Mouse (Mus musculus) common myeloid progenitor, adult 5-6 weeks (primary cell): ENCODE results near the gene Nfix. TPM values are rescaled to one million over a fixed set of nuclear protein-coding genes. Genes with fewer than 3 reads are reported as not detected.

Experiments used
- ATAC-seq: replicated peaks from 2 replicates; pipeline ENCODE4 v1.8.0; 2016; ENCODE audit warnings: low read depth, mild to moderate bottlenecking, moderate TSS enrichment, inconsistent platforms; ENCODE audit not compliant: poor library complexity, severe bottlenecking
- total RNA-seq: library from RNA; stranded (forward); fragments of 200-1000, 187-1606 nt; gene quantifications from 2 replicates; pipeline ENCODE4 v1.2.3, GENCODE M21; 2017

The Nfix gene
- total RNA-seq, 1 experiment from 2014 or later = 15.5 TPM

DNA sequence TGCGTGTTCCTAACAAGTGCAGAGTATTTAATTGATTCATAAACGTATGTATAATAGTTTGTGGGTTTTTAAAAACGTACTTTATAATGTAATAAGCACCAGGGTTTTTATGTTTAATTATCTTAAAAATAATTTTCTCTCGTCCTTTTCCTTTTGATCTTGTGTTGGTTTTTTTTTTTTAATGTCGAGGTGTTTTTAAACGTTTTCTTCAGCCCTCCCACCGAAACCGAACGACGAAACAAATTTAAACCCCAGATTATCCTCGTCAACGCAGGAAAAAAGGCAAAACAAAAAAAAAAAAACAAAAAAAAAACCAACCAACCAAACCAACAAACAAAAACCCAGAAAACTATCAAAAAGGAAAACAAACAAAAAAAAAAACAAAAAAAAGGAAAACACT lies 94.2 kb downstream of the Nfix start:
- no peak for ATAC-seq

DNA sequence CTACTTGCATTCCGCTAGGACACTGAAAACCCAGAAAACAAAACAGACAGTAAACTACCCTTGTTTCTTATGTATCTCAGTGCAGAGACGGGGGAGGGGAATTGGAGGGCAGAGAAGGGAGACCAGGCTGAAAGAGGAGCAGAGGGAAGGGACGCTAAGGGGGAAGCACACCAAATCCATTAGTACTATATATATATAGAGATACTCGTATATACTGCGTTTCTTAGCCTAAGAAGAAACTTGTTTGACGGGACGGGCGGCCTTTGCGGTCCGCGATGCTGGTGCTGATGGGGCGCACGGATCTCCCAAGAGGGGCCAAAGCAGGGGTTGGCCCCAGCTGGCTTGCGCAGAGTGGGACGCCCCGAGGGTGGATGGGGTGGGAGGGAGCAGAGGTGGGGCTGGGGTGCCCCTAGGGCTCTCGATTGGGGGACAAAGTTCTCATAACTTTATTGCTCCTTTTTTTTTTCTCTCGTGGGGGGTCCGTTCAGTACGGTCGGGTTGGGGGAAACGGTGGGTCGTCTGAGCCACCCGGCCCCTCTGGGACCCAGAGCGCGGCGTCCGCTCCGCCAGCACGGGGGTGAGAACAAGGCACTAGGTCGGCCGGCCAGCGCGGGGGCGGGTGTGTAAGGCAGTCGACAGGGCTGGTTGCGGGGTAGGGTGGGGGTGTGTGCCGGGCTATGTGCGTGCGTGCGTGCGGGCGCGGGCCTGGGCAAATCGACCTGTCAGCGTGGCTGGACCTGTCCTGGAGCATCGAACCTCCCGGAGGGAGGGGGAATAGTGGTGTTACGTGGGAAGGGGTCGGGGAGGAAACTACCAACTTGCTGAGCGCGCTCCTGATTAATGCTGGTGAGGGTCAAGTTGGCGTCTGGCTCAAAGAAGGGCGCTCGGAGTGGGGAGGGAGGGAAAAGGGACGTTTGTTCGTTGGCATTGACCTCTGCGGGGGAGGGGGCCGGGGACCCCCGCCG lies 95.0 kb downstream of the Nfix start:
- ATAC-seq = no peak

- no peak for ATAC-seq
Observed at GRCm38 (mm10) chr8:84704356-84704755, 95.8 kb downstream of the Nfix start.

DNA sequence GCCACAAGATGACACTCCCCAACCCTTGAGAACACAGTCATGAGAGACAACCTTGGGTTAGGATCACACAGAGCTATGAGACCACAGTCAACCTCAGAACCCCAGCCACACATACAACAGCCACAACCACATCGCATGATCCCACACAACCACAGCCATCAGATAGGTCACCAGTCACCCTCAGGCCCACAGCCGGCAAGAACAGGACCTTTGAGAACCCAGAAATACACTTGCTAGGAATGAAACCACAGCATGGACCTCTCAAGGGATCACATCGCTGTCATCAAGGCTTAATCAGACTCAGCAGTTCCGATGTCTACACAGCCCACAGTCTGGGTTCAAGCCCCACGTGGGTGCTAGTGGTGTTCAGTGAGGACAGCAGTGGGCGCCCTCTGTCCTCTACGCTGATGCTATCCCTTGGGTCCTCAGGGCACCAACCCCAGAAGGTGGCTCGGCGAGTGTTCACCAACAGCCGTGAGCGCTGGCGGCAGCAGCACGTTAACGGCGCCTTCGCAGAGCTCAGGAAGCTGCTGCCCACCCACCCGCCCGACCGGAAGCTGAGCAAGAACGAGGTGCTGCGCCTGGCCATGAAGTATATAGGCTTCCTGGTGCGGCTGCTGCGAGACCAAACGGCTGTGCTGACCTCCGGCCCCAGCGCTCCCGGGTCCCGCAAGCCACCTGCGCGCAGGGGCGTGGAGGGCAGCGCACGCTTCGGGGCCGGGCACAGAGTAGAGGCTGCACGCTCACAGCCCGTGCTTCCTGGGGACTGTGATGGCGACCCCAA lies 96.5 kb downstream of the Nfix start:
- peak; percentile 21 for ATAC-seq

DNA sequence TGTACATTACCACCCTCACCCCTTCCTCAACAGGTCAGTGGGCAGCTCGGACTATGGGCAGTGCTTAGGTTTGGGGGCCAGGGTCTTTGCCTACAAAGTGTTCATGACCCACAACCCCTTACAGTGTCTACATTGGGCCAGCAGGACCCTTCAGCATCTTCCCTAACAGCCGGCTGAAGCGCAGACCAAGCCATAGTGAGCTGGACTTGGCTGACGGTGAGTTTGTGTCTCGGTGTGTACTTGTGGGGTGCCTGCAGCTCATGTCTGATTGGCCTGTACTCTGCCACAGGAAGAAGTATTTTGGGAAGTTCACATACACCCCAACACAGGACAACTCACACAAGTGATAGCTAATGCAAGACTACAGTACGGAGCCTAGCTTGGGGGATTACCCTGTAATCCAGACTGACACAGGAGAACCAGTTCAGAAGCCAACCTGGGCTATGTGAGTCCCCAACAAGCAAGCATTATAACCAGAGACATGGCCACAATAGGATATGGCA lies 97.1 kb downstream of the Nfix start:
- ATAC-seq = no peak

GRCm38 (mm10) chr8:84702561-84702960 lies 97.6 kb downstream of the Nfix start:
- ATAC-seq = no peak

GRCm38 (mm10) chr8:84700941-84701911 lies 98.9 kb downstream of the Nfix start, which contains the start of gene Lyl1:
Gene Lyl1 (plus strand): TSS chr8:84701457.
- ATAC-seq = peak; percentile 42

- no peak for ATAC-seq
Observed at GRCm38 (mm10) chr8:84700526-84700925, 99.6 kb downstream of the Nfix start.

DNA sequence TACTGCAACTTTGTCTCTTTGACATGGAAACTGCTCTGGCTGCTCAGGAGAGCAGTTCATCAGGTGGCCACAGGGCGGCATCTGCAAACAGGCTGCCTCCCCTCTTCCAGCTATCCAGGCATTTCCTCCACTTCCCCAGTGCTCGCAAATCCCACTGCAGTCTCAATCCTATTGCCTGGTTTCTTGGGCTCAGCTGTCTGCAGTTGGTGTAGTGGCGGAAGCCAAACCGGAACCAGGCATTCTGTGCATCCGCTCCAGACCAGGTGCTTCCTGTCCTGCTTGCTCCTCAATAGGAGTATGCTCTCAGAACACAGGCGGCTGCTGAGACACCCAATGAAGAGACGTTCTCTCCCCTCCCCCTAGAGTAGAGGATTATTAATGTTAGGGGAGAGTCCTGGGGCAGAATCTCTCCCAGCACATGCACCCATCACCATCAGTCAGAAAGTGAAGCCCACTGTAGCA lies 100.3 kb downstream of the Nfix start:
- ATAC-seq = peak; percentile 37

GRCm38 (mm10) chr8:84698929-84699401 lies 101.2 kb downstream of the Nfix start:
- ATAC-seq = no peak

- ATAC-seq = no peak
Observed at GRCm38 (mm10) chr8:84698288-84698687, 101.9 kb downstream of the Nfix start.

DNA sequence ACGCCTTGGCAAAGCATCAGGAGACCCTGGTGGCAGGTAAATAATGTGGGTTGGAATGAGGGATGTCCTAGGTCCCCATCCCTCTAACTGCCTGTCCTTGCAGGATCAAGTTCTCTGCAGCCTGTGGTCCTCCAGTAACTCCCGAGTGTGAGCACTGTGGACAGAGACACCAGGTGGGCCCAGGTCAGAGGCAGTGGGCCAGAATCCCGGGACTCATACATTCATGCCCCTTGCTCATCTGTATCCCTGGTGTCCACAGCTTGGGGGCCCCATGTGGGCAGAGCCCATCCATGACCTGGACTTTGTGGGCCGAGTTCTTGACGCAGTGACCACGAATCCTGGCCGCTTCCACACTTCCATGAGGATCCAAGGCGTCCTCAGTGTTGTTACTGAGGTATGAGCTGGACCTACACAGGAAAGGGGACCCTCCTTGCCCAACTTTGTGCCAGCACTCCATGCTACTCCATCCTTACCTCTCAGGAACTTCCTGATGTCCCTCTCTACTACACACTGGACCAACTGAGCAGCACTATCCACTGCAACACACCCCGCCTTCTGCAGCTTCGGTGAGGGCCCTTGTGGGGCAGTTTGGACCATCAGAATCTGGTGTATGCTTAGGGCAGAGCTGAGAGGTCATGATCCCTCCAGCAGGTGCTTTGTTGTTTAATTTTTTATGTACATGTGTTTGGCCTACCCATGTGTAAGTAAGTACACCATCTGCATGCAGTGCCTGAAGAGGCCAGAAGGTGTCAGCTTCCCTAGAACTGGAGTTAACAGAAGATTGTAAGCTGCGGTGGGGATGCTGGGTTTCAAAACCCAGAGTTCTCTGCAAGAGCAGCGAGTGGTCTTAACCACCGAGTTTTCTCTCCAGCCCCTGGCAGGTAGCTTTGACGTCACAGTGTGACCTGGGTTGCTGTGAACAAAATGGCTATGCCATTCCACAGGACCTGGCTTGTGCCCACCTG lies 102.7 kb downstream of the Nfix start:
- ATAC-seq = peak; percentile 10; the same call in 1 of the 2 replicates

DNA sequence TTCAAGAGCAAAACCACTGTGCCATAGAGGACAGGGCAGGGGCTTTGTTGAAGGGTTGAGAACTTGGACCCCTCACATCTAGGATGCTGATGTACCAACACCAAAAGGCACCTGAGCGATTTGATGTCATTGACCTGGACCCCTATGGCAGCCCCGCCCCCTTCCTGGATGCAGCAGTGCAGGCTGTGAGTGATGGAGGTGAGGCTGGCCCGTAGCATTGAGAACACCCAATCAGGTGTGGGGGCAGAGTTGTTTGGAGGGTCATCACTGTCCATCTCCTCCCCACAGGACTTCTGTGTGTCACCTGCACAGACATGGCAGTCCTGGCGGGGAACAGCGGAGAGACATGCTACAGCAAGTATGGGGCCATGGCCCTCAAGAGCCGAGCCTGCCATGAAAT lies 105.0 kb downstream of the Nfix start:
- ATAC-seq = no peak

GRCm38 (mm10) chr8:84693332-84693731 lies 106.8 kb downstream of the Nfix start:
- no peak for ATAC-seq

GRCm38 (mm10) chr8:84689091-84689915 lies 110.8 kb downstream of the Nfix start:
- ATAC-seq = peak; percentile 86

- ATAC-seq = peak; percentile 70
Observed at GRCm38 (mm10) chr8:84687705-84688100, 112.4 kb downstream of the Nfix start, which contains the start of gene Nacc1. Gene Nacc1 (minus strand): TSS chr8:84687862.

DNA sequence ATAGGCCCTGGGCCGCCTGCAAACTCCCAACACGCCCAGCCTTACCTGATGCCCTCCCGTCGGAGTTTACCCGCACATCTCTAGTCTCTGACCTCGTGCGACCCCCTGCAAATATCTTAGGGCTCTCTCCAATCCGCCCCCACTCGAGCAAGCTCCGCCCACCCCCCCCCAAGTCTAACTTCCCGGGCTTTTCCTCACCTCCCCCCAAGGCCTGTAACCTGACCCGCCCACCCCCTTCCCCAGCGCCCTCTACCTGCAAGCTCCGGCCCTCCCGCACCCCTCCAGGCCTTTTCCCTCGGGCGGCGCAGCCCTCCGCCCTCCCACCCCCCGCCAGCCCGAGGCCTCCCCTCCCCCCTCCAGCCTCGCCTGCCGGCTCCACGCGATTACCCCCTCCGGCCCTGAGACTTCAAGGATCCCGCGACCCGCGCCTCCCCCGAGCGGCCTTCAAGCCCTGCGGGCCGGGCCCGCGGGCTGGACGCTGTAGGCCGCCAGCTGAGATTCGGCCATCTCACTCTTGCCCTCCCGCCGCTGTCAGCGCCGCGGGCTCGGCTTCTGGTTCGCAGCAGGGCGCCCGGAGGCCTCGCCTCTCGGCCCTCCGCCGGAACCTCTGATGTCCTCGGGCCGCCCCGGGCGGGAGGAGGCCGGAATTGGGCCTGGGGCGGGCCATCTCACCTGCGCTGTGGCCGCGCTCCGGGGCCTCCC lies 113.0 kb downstream of the Nfix start:
- ATAC-seq = no peak
